Mouse (Mus musculus) intestine, embryonic 16.5 days (tissue): ENCODE results near the gene Cmtm2b. TPM values are rescaled to one million over a fixed set of nuclear protein-coding genes. Genes with fewer than 3 reads are reported as not detected.

Experiments
- ATAC-seq: fragments of 200-750 bp; cut with Nextera tagmentation; 2 replicates; pipeline ENCODE4 v1.8.0; 2017; ENCODE audit warnings: moderate TSS enrichment, moderate library complexity
- H3K27ac ChIP-seq: fragments of 300-500 bp; sonication (generic); 2 replicates; pipeline ENCODE4 v1.5.1; 2014; ENCODE audit warnings: mild to moderate bottlenecking, low read length
- H3K27me3 ChIP-seq: fragments of 300-500 bp; sonication (generic); replicated peaks from 2 replicates; pipeline ENCODE4 v1.6.1; 2014; ENCODE audit warnings: low read length, control low read depth, mixed read lengths; ENCODE audit not compliant: control insufficient read depth, insufficient read depth
- H3K36me3 ChIP-seq: fragments of 300-500 bp; sonication (generic); 2 replicates; pipeline ENCODE4 v1.6.1; 2014; ENCODE audit warnings: low read length, control low read depth; ENCODE audit not compliant: control insufficient read depth, insufficient read depth
- H3K4me1 ChIP-seq: fragments of 300-500 bp; sonication (generic); 2 replicates; pipeline ENCODE4 v1.6.1; 2014; ENCODE audit warnings: low read length, control low read depth, mixed read lengths; ENCODE audit not compliant: control insufficient read depth, insufficient read depth
- H3K4me2 ChIP-seq: fragments of 300-500 bp; sonication (generic); 2 replicates; pipeline ENCODE4 v1.6.1; 2014; ENCODE audit warnings: low read depth, low read length, control low read depth
- H3K4me3 ChIP-seq: fragments of 300-500 bp; sonication (generic); 2 replicates; pipeline ENCODE4 v1.5.1; 2014; ENCODE audit warnings: mild to moderate bottlenecking, low read length
- H3K9ac ChIP-seq: fragments of 300-500 bp; sonication (generic); 2 replicates; pipeline ENCODE4 v1.6.1; 2014; ENCODE audit warnings: low read depth, low read length
- H3K9me3 ChIP-seq: fragments of 300-500 bp; sonication (generic); 2 replicates; pipeline ENCODE4 v1.6.1; 2016; ENCODE audit warnings: low read length, control low read depth; ENCODE audit not compliant: control insufficient read depth
- WGBS: fragments of 180-500 bp; shearing (Covaris S2); extraction: QIAGEN DNeasy Blood & Tissue Kit; methylation state at CpG from one replicate; pipeline ENCODE4 v1.1.7; 2014; 5-methylcytosine and 5-hydroxymethylcytosine counted together
- polyA plus RNA-seq: library from polyadenylated mRNA; unstranded; fragments of >200 nt; fragmentation: Nextera tagmentation; extraction: Ambion mirVana; gene quantifications from 2 replicates; pipeline ENCODE4 v1.2.1, GENCODE M21; 2015

Cmtm2b gene
- polyA plus RNA-seq, 1 experiment from 2014 or later, result not detected

- 57% methylated on average over 11 of the region's 11 CpGs for WGBS
- Histone ChIP-seq H3K27me3 (no peaks in the 10 kb centered on the region), H3K9ac (no peak overlapping the region), H3K9me3 (no peaks in the 10 kb centered on the region), H3K4me2 (peak overlapping the region; percentile 47), H3K36me3 (no peaks in the 10 kb centered on the region), H3K4me3 (peak overlapping the region; percentile 12; the same call in 1 of the 2 replicates), H3K27ac (peak overlapping the region; percentile 95), H3K4me1 (peaks cover 50% of the 10 kb centered on the region)
- peak; percentile 10; the same call in 1 of the 2 replicates for ATAC-seq
Measured at GRCm38 (mm10) chr8:104374269-104374668, 52.2 kb downstream of the Cmtm2b start.

- peak; percentile 94 for ATAC-seq
- H3K9ac ChIP-seq, result peak overlapping the region; percentile 55
- H3K4me1 ChIP-seq, result peaks cover 45% of the 10 kb centered on the region
- peak overlapping the region; percentile 95 for H3K27ac ChIP-seq
- peak overlapping the region; percentile 47 for H3K4me2 ChIP-seq
- H3K36me3 ChIP-seq, result no peaks in the 10 kb centered on the region
- no peaks in the 10 kb centered on the region for H3K27me3 ChIP-seq
- no peaks in the 10 kb centered on the region for H3K9me3 ChIP-seq
- 26% methylated on average over 14 of the region's 14 CpGs for WGBS
- no peak overlapping the region; the same call in 1 of the 2 replicates for H3K4me3 ChIP-seq
Measured at GRCm38 (mm10) chr8:104374864-104375846, 53.1 kb downstream of the Cmtm2b start.

- WGBS, result 61% methylated on average over 5 of the region's 5 CpGs
- Histone ChIP-seq H3K4me1 (peaks cover 52% of the 10 kb centered on the region), H3K9me3 (no peaks in the 10 kb centered on the region), H3K27me3 (no peaks in the 10 kb centered on the region), H3K27ac (peak overlapping the region; percentile 95), H3K4me2 (peak overlapping the region; percentile 47), H3K4me3 (0 out of 2 replicates have a peak overlapping the region, but pooled peaks have one; percentile 4), H3K9ac (peak overlapping the region; percentile 55), H3K36me3 (no peaks in the 10 kb centered on the region)
- no peak for ATAC-seq
Measured at GRCm38 (mm10) chr8:104375959-104376358, 53.9 kb downstream of the Cmtm2b start.

- H3K9me3 ChIP-seq, result no peaks in the 10 kb centered on the region
- H3K4me1 ChIP-seq, result peaks cover 59% of the 10 kb centered on the region
- no peak overlapping the region for H3K4me3 ChIP-seq
- H3K27me3 ChIP-seq, result no peaks in the 10 kb centered on the region
- WGBS, result 47% methylated on average over 11 of the region's 11 CpGs
- no peak overlapping the region for H3K9ac ChIP-seq
- H3K36me3 ChIP-seq, result no peaks in the 10 kb centered on the region
- H3K27ac ChIP-seq, result peak overlapping the region; percentile 61; the same call in 1 of the 2 replicates
- no peak for ATAC-seq
- H3K4me2 ChIP-seq, result no peak overlapping the region
Measured at GRCm38 (mm10) chr8:104376669-104377068, 54.6 kb downstream of the Cmtm2b start.

GRCm38 (mm10) chr8:104379301-104379836, 57.3 kb downstream of the Cmtm2b start:
- no peak overlapping the region for H3K9ac ChIP-seq
- no peaks in the 10 kb centered on the region for H3K27me3 ChIP-seq
- H3K4me1 ChIP-seq, result peaks cover 69% of the 10 kb centered on the region
- 73% methylated on average over 10 of the region's 10 CpGs for WGBS
- no peak overlapping the region for H3K4me2 ChIP-seq
- ATAC-seq, result no peak
- H3K4me3 ChIP-seq, result no peak overlapping the region
- no peaks in the 10 kb centered on the region for H3K9me3 ChIP-seq
- no peaks in the 10 kb centered on the region for H3K36me3 ChIP-seq
- no peak overlapping the region for H3K27ac ChIP-seq

- H3K9ac ChIP-seq, result 0 out of 2 replicates have a peak overlapping the region, but pooled peaks have one; percentile 29
- H3K4me3 ChIP-seq, result no peak overlapping the region
- WGBS, result 79% methylated on average over 7 of the region's 7 CpGs
- no peak overlapping the region for H3K4me2 ChIP-seq
- no peaks in the 10 kb centered on the region for H3K9me3 ChIP-seq
- H3K27ac ChIP-seq, result no peak overlapping the region
- no peaks in the 10 kb centered on the region for H3K36me3 ChIP-seq
- peaks cover 65% of the 10 kb centered on the region for H3K4me1 ChIP-seq
- no peak for ATAC-seq
- H3K27me3 ChIP-seq, result no peaks in the 10 kb centered on the region
Measured at GRCm38 (mm10) chr8:104380269-104380668, 58.2 kb downstream of the Cmtm2b start.

Other genes starting within 250 kb of the Cmtm2b start
- gene Cdh5, start 220.6 kb upstream of the Cmtm2b start, polyA plus RNA-seq, result 17.8 and 19.7 TPM in 2 replicates
- 0.82 and 1.1 TPM in 2 replicates for gene Bean1, start 151.8 kb upstream of the Cmtm2b start, polyA plus RNA-seq
- gene Tk2, start 73.7 kb upstream of the Cmtm2b start, polyA plus RNA-seq, result 13.4 and 14.0 TPM in 2 replicates
- 27.6 and 30.6 TPM in 2 replicates for gene Cklf, start 71.4 kb upstream of the Cmtm2b start, polyA plus RNA-seq
- gene Cmtm2a, start 29.0 kb upstream of the Cmtm2b start, polyA plus RNA-seq, result not detected in 2 replicates
- not detected in 2 replicates for gene Gm45711, start 12.1 kb upstream of the Cmtm2b start, polyA plus RNA-seq
- not detected in 2 replicates for gene Cmtm1, start 12.1 kb upstream of the Cmtm2b start, polyA plus RNA-seq
- not detected in 2 replicates for gene Gm11020, start 663 bp upstream of the Cmtm2b start, polyA plus RNA-seq
- 98.2 and 105 TPM in 2 replicates for gene Cmtm3, start 17.2 kb downstream of the Cmtm2b start, polyA plus RNA-seq
- gene Cmtm4, start 73.6 kb downstream of the Cmtm2b start, polyA plus RNA-seq, result 4.2 and 5.1 TPM in 2 replicates
- 38.7 and 39.7 TPM in 2 replicates for gene Dync1li2, start 120.8 kb downstream of the Cmtm2b start, polyA plus RNA-seq
- 0.07 and 0.21 TPM in 2 replicates for gene Terb1, start 187.7 kb downstream of the Cmtm2b start, polyA plus RNA-seq
- gene Nae1, start 212.4 kb downstream of the Cmtm2b start, polyA plus RNA-seq, result 61.2 and 71.3 TPM in 2 replicates
- 1.2 and 1.4 TPM in 2 replicates for gene Car7, start 212.5 kb downstream of the Cmtm2b start, polyA plus RNA-seq